Mouse (Mus musculus) right cerebral cortex, postnatal 14 days (tissue): ENCODE results near the gene Nrp2.

Source experiments
- DNase-seq: peaks from one replicate; pipeline ENCODE4 v3.0.0; 2022

The Nrp2 gene

DNA sequence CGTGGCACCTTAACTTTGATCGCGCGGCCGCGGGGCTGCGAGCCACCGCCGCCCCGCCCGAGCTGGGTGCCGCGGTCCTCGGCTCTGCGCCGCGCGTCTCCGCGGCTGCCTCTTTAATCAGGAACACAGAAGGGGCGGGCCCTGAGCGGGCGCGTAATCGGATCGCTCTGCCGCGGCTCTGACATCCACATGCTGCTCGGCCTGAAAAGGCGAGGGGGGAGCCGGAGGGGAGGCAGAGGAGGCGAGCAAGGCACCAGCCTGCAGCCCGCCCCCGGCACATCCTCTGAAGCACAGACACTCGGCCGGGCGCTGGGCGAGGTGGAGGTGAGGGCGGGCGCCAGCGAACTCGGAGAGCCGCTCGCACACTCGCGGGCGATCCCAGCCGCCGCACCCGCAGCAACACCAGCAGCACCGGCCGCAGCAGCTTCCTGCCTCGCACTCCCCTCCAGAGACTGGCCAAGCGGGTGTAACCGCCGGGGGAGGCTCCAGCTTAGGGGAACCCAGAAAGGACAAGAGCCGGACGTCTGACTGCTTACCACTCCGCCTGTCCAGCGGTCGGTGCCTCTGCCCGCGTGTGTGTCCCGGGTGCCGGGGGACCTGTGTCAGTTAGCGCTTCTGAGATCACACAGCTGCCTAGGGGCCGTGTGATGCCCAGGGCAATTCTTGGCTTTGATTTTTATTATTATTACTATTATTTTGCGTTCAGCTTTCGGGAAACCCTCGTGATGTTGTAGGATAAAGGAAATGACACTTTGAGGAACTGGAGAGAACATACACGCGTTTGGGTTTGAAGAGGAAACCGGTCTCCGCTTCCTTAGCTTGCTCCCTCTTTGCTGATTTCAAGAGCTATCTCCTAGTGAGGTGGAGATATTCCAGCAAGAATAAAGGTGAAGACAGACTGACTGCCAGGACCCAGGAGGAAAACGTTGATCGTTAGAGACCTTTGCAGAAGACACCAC is at the start of gene Nrp2:
Gene Nrp2, plus strand, starts transcription at position 128 of the 959 bp plus-strand sequence.
- DNase-seq, result peak; percentile 70

DNA sequence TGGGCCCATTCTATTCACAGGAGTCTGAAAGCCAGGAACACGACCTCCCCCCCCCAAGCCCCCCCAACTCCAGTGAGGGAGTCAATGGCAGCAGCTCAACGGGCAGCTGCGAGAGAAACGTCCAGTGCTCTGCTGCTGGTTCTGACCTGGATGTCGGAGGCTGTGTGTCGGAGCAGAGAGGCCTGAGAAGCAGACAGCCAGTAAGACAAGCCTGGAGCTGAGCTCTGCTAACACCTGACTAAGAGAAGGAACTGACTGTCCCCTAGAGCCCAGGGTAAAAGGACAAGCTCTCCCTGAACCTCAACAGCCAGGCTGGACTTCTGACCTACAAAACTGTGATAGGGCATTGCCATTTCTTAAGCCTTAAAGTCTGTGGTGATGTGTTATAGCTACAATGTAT is 48.6 kb upstream of the Nrp2 start:
- DNase-seq, result no peak

DNA sequence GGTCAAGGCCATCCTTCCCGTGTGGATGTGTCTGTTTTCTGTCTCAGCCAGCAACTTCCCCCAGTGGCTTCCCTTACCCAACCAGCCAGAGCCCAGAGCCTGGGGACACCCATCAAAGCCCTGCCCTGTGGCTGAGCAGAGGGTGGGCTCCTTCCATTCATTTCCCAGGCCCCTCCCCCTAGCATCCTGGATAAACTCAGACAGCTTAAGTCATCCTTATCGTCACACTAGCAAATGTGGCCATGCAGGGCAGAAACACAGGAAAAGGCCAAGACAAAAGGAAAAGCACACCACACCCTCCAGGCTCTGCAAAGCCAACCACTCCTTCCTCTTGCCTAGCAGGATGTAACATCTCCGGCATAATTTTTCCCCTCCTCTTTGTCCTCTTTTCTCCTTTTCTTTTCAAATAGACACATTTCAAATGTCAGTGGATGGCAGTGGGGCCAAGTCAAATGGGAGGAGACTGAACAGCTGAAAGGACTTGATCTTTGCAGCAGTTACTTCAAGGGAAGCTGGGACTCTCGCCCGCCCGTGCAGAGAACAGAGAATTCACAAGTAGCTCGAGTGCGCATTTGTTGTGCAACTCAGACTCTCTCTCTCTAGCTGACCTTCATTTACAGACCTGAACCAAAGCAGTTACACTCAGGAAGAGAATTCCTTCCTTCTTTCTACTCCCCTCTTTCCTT is 38.0 kb upstream of the Nrp2 start:
- no peak for DNase-seq

DNA sequence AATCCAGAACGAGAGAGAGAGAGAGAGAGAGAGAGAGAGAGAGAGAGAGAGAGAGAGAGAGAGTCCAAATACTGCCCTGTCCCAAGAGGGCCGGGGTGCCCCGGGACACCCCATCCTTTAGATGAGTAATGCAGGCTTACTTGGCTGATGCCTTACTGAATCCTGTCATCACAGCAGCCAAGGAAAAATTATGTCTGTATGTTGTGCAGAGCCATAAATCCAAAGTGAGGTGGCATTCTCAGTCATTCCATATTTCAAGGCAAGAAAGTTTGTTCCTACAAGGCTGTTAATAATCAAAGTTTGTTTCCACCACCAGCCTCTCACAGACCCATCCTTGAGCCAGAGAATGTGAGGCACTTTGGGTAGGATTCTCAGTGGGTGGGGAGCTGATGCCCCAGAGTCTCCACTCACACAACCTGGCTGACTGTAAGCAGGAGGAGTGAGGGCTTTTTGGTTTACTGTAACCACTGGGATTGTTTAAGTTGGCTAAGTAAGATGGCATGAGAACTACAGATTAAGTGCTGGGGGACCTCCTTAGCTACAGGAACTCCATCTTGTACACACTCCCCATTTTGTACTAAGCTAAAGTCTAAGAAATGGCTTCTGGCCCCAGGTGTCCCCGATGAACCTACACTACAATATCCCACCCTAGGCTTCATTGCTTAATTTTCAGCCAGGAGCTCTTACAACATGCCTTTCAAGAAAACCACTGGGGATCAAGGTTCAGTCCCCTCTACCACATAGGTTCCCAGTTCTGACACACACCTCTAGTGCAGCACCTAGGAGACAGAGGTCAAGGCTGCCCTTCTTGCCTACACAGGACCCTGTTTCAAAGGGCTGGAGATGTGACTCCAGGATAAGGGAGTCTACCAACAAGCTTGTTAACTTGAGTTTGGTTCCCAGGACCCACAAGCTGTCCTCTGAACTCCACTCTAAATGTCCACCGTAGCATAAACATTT is 37.0 kb upstream of the Nrp2 start:
- no peak for DNase-seq

DNA sequence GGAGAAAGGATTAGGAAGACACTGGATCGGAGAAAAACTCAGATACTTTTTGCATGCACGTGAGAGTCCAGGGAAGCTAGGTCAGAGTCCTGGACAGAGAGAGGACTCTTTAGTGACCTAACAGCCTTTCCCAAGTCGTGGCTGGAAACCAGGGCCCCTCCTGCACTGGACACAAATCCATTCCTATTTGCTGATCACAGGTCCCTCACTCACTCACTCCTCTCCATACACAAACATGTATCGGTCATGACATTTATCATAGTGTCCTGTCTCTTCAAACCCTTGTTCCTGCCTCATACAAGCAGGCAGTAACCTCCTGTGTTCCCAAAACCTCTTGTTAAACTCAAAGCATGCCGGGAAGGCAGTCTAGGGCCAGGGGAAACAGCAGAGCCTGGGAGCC is 36.3 kb upstream of the Nrp2 start:
- DNase-seq, result no peak

DNA sequence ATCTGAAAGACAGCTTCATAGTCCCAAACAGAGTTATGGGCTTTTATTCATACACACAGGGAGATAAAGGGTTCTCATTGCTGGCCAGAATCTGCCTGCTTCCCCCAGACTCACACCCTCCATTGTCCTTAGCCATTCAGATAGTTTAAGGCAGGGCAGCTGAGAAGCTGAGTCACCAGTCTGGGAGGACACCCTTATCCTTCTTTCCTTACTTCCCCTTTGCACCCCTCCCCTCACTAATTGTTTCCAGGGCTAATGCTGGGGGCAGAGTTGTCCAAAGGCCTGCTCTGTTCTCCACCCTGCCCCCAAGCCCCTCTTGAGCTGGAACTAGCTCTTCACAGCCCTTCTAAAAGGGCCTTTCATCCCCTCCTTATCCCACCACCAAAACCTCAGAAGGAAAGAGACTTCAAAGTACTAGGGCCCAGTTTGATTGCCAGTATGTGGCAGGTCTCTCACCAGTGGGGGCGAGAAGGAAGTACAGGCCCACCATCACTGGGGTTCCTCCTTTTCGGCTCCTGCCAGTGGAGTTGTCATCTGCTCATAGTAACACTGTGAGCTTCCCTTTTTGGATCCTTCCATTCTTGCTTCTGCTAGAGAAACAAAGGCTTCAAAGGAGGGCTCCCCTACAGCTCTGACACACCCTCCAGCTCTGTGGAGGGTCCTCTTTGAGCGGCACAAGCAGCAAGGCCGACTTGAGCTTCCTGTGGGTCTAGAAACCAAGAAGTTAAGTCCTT is 24.3 kb upstream of the Nrp2 start:
- DNase-seq, result no peak

DNA sequence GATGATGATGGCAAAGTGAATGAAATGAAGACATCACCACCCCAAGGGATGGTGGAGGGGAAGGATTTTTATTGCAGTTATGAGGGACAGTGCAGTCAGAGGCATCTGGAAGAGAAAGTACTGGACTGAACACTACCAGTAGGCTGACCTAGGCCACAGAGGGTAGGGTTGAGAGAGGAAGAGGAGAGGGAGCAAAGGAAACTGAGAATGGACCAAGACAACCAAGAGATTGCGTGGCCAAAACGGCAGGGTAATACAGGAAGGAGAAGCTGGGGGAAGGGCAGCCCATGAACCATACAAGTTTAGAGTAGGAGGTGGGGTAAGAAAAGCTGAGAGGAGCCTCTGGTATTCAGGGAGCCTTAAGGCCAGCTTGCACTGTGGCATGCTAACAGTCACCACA is 23.6 kb upstream of the Nrp2 start:
- no peak for DNase-seq

DNA sequence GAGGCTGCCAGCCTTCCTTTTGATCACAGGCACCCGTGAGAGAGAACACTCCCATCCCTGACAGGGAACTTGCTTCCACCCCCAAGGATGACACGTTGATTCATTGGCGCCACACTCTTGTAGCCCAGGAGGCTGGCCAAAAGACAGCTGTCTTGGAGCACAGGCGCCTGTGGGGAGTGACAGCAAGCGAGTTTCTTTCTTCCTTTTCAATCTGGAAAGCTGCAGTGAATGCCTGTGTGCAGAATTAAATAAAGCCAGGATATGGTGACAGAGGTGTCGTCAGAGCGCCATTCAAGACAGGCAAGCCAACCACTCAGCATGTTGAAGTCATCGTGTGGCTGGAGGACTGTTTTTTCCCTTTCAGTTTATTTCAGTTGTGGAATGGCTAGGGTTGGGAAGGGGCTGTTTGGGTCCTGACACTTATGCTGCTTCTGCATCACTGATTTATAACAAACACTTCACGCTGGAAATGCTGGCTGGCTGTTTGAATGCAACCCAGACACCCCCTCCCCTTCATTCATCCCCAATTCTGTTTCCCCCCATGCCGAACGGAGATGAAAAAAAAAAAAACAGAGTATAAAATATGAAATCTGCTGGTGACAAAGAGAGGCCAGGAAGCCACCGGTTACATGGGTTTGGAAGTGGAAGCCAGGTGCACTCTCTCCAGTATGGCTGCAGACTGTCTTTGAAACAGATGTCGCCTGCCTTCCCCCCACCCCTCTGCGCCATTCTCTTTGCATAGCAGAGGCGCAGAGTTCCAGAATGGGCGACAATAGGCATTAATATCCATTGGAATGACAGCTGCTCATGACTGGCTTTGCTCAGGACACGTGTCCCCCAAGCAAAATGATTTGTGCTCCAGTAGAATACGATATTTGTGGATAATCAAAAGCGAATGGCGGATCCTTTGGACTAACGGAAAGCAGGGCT is 20.4 kb upstream of the Nrp2 start:
- DNase-seq, result no peak

DNA sequence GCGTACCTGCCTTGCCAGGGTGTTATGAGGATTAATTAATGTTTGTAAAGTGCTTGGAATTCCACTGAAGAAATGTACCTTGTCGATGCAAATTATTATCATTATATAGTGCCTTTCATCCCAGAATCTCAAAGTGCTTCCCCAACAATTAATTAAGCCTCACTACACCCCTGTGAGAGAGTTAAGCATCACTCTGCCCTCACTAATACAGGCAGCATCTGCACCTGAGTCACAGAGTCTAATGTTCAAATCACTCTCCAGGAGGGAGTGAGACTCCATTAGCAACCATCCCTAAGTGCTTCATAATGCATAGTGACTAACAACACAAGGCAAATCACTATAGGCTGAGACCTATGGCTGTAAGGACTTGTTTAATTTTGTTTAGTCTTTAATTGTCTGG is 19.6 kb upstream of the Nrp2 start:
- no peak for DNase-seq

DNA sequence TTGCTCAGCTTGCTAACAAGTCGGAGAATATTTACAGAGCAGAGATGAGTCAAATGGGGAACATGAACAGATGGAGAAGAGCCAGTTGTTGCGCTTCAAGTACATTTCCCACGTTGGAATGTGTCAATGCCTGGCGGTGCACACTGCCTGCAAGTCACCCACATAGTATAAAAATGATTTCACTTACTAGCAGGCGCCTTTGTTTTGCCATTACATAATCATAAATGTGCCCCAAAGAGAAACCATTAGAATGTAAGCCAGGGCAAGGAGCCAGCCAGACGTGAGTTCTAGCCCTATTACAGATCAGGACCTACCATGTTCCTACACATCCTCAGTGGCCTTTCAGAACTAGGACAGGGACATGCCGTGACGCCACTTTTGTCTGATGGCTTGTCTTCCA is 15.6 kb upstream of the Nrp2 start:
- DNase-seq, result no peak

DNA sequence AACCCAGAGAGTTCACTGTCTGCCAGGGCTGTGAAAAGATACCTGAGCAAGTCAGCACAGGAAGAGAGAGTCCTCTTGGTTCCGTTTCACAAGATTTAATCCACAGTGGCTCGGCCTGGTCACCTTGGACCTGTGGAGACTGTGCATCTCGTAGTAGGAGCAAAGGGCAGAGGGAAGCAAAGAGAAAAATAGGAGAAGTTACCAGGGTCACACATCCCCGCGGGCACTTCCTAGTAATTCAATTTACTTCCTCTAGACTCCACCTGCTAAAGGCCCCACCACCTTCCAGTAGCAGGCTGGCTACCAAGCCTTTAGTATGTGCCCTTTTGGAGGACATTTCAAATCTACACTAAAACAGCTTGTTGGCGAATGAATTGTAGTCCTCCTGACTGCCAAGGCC is 11.9 kb upstream of the Nrp2 start:
- no peak for DNase-seq

DNA sequence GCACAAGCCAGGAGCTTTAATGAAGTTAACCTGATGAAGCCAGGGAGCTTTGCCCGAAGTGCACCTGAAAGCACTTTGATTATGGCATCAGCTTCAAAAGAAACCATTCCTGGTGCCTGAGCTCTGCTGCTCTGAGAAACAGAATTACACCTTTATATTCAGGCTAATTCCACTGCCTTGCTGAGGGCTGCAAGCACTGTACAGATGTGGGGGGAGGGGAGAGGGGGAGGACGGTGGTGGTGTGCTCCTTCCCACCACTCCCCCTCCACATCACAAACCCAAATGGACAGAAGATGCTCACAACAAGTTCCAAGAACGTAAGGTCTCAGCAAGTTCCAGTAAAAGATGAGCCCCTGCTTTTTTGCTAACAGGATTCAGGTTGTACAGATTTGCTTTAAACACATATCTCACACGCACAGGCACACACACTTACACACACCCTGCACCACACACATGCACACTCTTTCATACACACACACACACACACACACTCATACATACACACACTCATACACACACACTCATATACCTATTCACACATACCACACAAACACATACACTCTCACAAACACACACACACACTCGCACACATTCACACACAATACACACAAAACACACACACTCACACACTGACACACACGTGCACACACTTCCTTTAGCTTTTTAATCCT is 6.6 kb upstream of the Nrp2 start:
- DNase-seq, result no peak

DNA sequence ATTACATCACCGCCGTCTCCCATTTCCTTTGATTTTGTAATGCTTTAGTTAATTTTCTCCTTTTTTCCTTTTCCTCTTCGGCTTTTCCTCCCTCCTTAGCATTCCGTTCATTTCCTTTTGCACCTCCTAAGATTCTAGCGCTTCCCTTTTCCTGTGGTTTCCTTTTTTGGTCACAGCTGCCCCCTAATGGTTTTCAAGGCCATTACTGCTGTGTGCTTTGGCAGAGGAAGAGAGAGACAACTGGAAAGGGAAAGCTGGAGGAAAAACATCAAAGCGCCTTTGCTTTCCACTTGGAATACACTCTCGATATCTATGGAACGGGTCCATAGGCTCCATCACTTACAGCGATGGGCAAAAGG is 6.1 kb upstream of the Nrp2 start:
- no peak for DNase-seq

DNA sequence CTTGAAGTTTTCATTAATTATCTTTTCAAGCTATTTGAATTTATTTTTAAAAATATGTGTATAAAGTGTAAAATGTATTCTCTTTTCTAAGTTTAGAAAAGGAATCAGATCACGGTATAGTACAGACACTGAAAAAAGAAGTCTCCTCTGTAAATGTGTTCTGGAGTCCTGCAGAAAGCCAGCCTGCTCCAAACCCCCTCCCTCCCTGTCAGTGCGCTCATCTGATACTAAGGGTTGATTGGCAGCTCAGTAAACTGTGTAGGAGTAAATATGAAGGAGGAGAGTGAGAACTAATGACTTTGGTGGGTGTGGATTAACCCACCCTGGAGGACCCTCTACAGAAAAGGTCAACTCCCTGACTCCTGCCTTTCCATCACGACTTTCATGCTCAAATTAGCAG is 5.7 kb upstream of the Nrp2 start:
- no peak for DNase-seq

DNA sequence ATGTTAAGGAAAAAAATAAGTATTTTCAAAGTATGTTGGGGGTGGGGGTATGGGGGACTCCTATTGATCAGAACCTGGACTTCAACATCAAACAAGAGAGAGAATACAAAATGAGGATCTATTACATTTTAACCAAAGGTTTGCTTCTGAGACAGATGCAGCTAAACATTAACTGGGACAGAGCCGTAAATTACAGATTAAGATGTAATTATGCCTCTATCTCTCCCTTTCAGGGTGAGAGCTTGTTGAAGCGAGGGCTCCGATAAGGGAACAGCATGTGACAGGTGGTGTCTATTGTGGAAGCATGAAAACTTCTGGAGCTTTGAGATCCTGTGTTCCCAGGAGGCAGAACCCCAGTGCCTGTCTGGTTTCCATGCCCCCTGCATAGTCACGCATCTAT is 3.3 kb upstream of the Nrp2 start:
- DNase-seq, result no peak

DNA sequence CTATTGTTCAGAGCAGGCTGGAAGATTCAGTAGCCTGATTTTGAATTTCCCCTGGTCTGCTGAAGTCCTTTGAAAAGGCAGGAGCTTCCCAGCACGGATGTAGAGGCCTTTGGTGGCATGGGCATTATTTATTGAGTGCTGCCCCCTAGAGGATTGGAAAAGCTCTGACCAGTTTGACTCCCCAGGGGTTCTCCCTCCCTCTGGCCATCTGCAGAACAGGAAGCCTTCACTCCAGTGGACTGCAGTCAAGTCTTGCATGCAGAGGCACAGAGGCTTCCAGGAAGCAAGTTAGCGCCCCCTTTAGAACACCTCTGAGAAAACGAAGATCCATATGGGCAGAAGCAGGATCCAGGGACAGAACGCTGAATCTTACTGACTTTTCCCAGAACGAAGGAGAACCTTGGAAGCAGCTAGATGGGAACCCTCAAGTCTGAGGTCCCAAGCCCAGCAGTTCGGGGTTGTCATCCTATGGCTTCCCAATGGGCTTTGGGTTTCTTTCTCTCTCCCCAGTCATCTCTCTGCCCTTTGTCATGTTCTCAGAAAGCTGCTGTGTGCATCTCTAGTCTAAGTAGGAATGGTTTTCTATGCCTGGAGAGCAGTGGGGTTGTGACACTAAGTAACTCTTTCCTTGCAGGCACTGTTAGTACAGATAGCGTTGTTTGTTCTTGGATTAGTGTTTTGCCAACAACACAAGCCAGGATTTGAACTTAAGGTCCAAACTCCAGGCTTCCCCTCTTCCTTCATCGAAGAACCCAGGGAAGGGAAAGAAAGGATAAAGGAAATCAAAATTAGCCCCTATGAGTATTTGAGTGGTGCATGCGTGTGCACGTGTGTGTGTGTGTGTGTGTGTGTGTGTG is 1.8 kb upstream of the Nrp2 start:
- DNase-seq, result peak; percentile 61

DNA sequence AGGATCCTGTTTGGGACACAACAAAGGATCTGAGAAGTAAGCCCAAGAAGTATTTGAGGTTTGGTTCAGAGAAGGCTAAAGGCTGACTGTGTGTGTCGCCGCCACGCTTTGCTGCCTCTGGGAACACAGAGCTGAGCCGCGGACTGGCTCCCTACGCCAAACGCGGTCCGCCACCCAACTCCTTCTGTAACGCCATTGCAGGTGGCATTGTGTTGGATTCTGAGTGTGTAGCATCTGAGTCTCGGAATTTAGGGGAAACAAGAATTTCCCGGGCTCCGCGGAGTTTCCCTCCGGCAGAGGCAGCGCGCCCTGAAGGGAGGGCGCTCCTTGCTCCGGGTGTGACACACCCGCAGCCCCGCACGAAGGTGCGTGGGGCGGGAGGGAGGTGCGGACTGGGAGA is 342 bp upstream of the Nrp2 start:
- DNase-seq, result no peak

DNA sequence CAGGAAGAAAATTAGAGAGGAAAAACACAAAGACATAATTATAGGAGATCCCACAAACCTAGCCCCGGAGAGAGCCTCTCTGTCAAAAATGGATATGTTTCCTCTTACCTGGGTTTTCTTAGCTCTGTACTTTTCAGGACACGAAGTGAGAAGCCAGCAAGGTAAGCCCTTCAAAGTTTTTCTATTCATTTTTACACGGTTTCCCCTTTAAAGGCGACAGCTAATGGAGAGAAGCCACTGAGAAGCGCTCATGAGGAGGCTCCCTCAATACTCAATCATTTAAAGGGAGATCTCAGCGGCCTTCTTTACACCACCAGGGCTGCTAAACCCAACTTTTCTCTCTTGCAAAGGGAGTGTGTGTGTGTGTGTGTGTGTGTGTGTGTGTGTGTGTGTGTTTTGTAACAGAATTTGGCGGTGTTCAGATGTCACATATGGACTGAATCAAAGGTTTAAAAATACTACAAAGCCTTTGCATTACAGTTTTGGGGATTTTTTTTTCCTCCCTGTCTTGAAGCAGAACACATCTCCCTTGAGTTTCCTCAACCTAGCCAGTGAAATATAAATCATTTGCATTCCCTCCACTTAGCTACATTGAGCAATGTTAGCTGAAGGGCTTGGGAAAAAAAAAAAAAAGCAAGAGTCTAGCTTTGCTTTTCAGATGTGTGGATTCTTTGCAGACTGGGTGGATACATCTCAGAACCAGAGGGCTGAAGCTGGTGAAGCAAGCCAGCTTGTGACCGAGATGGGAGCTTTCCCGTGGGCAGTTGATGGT is 1.2 kb downstream of the Nrp2 start:
- DNase-seq, result no peak
